ENCODE assay signal across 22 mouse cellular contexts in genomic region chr8:10139536-10139935, GRCm38 (mm10). TPM values are rescaled to one million over a fixed set of nuclear protein-coding genes. Genes with fewer than 3 reads are reported as not detected.
DNase-seq lines count a peak whose midpoint lies in the region; ATAC-seq and TF ChIP-seq lines count a peak whose summit lies in the region.
"Had no signal": no experiment of that assay in that cellular context is flagged by ENCODE, and none has a peak within 500 bp of the region (broad histone marks: within the 10 kb centered on the region; RNA-seq: fewer than 3 reads in every experiment).

No protein-coding gene starts in this region.

- no peaks in the 10 kb centered on the region for H3K9me3 ChIP-seq in heart, embryonic 10.5 days
- H3K9me3 ChIP-seq in limb, embryonic 11.5 days (ENCODE audit: control insufficient read depth, low read length): no peaks in the 10 kb centered on the region
- H3K9me3 ChIP-seq: embryonic facial prominence, embryonic 13.5 days; G1E; heart, embryonic 15.5 days; liver, embryonic 13.5 days; midbrain, embryonic 15.5 days had no signal

- no peak overlapping the region for H3K27ac ChIP-seq in heart, embryonic 10.5 days
- H3K27ac ChIP-seq in limb, embryonic 11.5 days (replicated peaks; ENCODE audit: low read depth, low read length): no peak overlapping the region
- no peak overlapping the region for H3K27ac ChIP-seq in kidney, adult 2 months (ENCODE audit: insufficient read depth, low read depth, low read length)
- H3K27ac ChIP-seq: embryonic facial prominence, embryonic 13.5 days; forebrain, embryonic 15.5 days; heart, embryonic 15.5 days; hindbrain, postnatal 0 days; liver, embryonic 13.5 days; midbrain, embryonic 15.5 days had no signal

- H3K4me2 ChIP-seq in limb, embryonic 11.5 days (ENCODE audit: low read depth, severe bottlenecking): no peak overlapping the region
- H3K4me2 ChIP-seq: embryonic facial prominence, embryonic 13.5 days; forebrain, embryonic 15.5 days; heart, embryonic 15.5 days; liver, embryonic 13.5 days; midbrain, embryonic 15.5 days had no signal

- no peak overlapping the region for H3K4me3 ChIP-seq in heart, embryonic 10.5 days
- H3K4me3 ChIP-seq in limb, embryonic 11.5 days (ENCODE audit: low read depth, low read length): no peak overlapping the region
- no peak overlapping the region for H3K4me3 ChIP-seq in kidney, adult 2 months (ENCODE audit: insufficient read depth, low read depth, low read length)
- H3K4me3 ChIP-seq: embryonic facial prominence, embryonic 13.5 days; forebrain, embryonic 15.5 days; heart, embryonic 15.5 days; liver, embryonic 13.5 days; midbrain, embryonic 15.5 days; myocyte had no signal

- no peaks in the 10 kb centered on the region; the same call in 1 of the 2 replicates for H3K27me3 ChIP-seq in heart, embryonic 10.5 days (ENCODE audit: insufficient read depth, poor library complexity, severe bottlenecking)
- no peaks in the 10 kb centered on the region for H3K27me3 ChIP-seq in limb, embryonic 11.5 days (ENCODE audit: control insufficient read depth, insufficient read depth, low read length)
- no peaks in the 10 kb centered on the region for H3K27me3 ChIP-seq in kidney, adult 2 months (replicated peaks; ENCODE audit: control insufficient read depth, insufficient read depth, low read length)
- H3K27me3 ChIP-seq: forebrain, embryonic 15.5 days; heart, embryonic 15.5 days; liver, embryonic 13.5 days; midbrain, embryonic 15.5 days had no signal

- ATAC-seq in limb, embryonic 11.5 days (ENCODE audit: insufficient number of reproducible peaks, low FRiP score, low TSS enrichment, low read depth): no peak
- ATAC-seq: forebrain, embryonic 15.5 days; hindbrain, postnatal 0 days; intestine, postnatal 0 days had no signal

- 43% methylated on average over 8 of the region's 8 CpGs for WGBS in heart, embryonic 10.5 days
- WGBS in limb, embryonic 11.5 days: 16% methylated on average over 8 of the region's 8 CpGs
- 17% methylated on average over 8 of the region's 8 CpGs for WGBS in kidney, adult 2 months

- no peaks in the 10 kb centered on the region for H3K36me3 ChIP-seq in heart, embryonic 10.5 days
- no peaks in the 10 kb centered on the region for H3K36me3 ChIP-seq in limb, embryonic 11.5 days (ENCODE audit: control insufficient read depth, insufficient read depth, low read length)
- H3K36me3 ChIP-seq in kidney, adult 2 months (ENCODE audit: control insufficient read depth, insufficient read depth, low read length): no peaks in the 10 kb centered on the region
- H3K36me3 ChIP-seq: embryonic facial prominence, embryonic 13.5 days; forebrain, embryonic 15.5 days; G1E; heart, embryonic 15.5 days; liver, embryonic 13.5 days; midbrain, embryonic 15.5 days had no signal

- DNase-seq in heart, adult 11 months: peak; percentile 56
- no peak for DNase-seq in heart, embryonic 10.5 days (ENCODE audit: low spot score)
- peak; percentile 52 for DNase-seq in 3134 (ENCODE audit: extremely low read depth, insufficient read length, low spot score)
- DNase-seq in embryo, embryonic 10.5 days (ENCODE audit: low spot score): peak; percentile 15
- DNase-seq in limb, embryonic 11.5 days (ENCODE audit: low spot score): peak; percentile 37
- no peak for DNase-seq in frontal cortex, postnatal 10 days (ENCODE audit: low spot score in 2 of 2)
- DNase-seq in heart, adult 9 months (ENCODE audit: low spot score in 2 of 2): no peak
- no peak for DNase-seq in kidney, adult 2 months
- DNase-seq: cerebellum, adult 18-20 months; cerebellum, postnatal 25 days; heart, postnatal 4 days; kidney, postnatal 10 days; layer of hippocampus, postnatal 36 days; liver, embryonic 13.5 days had no signal

- no peak overlapping the region for H3K9ac ChIP-seq in limb, embryonic 11.5 days (ENCODE audit: low read length)
- H3K9ac ChIP-seq: embryonic facial prominence, embryonic 13.5 days; forebrain, embryonic 15.5 days; heart, embryonic 15.5 days; liver, embryonic 13.5 days; midbrain, embryonic 15.5 days had no signal

- no peak for TF ChIP-seq CTCF in kidney, adult 2 months (conservative IDR thresholded peaks at IDR 0.05; ENCODE audit: insufficient read depth, insufficient read length, low read depth, low read length)

- no peak for TF ChIP-seq POLR2A in kidney, adult 2 months (IDR thresholded peaks at IDR 0.05; ENCODE audit: low read depth, low read length)

- H3K4me1 ChIP-seq in heart, embryonic 10.5 days: no peaks in the 10 kb centered on the region
- no peaks in the 10 kb centered on the region for H3K4me1 ChIP-seq in limb, embryonic 11.5 days (ENCODE audit: control insufficient read depth, insufficient read depth, low read length)
- H3K4me1 ChIP-seq in kidney, adult 2 months (ENCODE audit: control insufficient read depth, insufficient read depth, low read length): no peaks in the 10 kb centered on the region
- H3K4me1 ChIP-seq: embryonic facial prominence, embryonic 13.5 days; forebrain, embryonic 15.5 days; heart, embryonic 15.5 days; liver, embryonic 13.5 days; midbrain, embryonic 15.5 days had no signal

RNA-seq across cellular contexts. Expression of gene Myo16, which starts 14.2 kb away (rescaled TPM):
- 2.2 and 4.6 TPM in 2 replicates for polyA plus RNA-seq in heart, embryonic 10.5 days (2016; fragmentation: Nextera tagmentation; extraction: Ambion mirVana)
- 0.11 and 0.17 TPM in 2 replicates for polyA plus RNA-seq in limb, embryonic 11.5 days (2014; fragmentation: Nextera tagmentation; extraction: Ambion mirVana)
- polyA plus RNA-seq in kidney, adult 2 months (2012; rRNA removed): 0.01 and 0.08 TPM in 2 replicates
- polyA plus RNA-seq: intestine, postnatal 0 days; liver, embryonic 13.5 days had no signal

Comparison
In these comparisons a context has a peak if more than half of its experiments do, and no peak if none do; other contexts are left out.
1. DNase-seq: peak in heart, adult 11 months (single experiment), 3134 (single experiment), embryo, embryonic 10.5 days (single experiment) and limb, embryonic 11.5 days (single experiment); none in heart, embryonic 10.5 days (single experiment), frontal cortex, postnatal 10 days (0 of 2), heart, adult 9 months (0 of 2) and kidney, adult 2 months (single experiment).